Mouse (Mus musculus): ENCODE data around the gene Oaz1. TPM values are rescaled to one million over a fixed set of nuclear protein-coding genes. Genes with fewer than 3 reads are reported as not detected.
"Not testable (repeated sequence)": the region's sequence is repeated elsewhere in the genome, so short reads cannot be mapped to it uniquely, and the experiment has no call there.

Gene Oaz1
- polyA plus RNA-seq, 1 experiment from 2014 or later, result 1,393 TPM

DNA sequence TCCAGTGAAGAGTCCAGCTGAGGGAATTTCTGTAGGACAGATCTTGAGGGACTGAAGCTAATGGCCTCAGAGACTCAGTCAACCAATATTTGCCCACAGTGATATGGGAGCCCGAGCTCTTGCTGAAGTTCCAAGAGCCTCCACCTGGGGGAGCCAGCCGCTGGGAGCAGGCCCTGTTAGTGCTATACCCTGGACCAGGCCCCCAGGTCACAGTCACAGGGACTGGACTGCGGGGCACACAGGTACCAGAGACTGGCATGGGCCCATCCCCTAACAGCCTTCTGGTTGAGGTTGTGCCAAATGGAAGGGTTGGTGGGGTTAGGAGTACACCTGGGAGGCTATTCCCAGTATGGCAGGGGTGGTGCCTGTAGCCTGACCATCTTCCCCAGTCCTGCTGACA is 20.5 kb upstream of the Oaz1 start:
- H3K4me2 ChIP-seq (replicated peaks), result no peak overlapping the region

DNA sequence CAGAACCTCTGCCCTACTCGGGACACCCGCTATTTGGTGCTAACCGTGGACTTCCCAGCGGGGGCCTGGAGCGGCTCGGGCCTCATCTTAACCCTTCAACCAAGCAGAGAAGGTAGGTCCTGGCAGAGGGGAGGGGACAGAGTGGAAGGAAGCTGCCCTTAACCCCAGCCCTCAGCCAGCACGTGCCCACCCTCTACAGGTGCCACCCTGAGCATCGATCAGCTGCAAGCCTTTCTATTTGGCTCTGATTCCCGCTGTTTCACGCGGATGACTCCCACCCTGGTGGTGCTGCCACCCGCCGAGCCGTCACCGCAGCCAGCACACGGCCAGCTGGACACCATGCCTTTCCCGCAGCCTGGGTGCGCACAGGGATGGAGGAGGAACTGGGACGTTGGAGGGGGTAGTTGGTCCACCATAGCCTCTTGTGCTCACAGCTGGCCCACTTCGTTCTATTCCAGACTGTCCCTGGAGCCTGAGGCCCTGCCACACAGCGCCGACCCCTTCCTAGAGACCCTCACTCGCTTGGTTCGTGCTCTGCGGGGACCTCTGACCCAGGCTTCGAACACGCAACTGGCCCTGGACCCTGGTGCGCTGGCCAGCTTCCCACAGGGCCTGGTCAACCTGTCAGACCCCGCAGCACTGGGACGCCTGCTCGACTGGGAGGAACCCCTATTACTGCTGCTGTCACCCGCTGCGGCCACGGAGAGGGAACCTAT is 20.0 kb upstream of the Oaz1 start:
- peak overlapping the region; percentile 43 for H3K4me3 ChIP-seq (replicated peaks)
- H3K36me3 ChIP-seq, result peaks cover 37% of the 10 kb centered on the region
- peak overlapping the region; percentile 91 for H3K4me2 ChIP-seq (replicated peaks)
- H3K9ac ChIP-seq, result peak overlapping the region; percentile 61
- H3K9me3 ChIP-seq, result no peaks in the 10 kb centered on the region
- ATAC-seq, result no peak
- 51% methylated on average over 34 of the region's 34 CpGs for WGBS
- peaks cover 42% of the 10 kb centered on the region for H3K4me1 ChIP-seq (replicated peaks)
- peaks cover 17% of the 10 kb centered on the region; the same call in 1 of the 2 replicates for H3K27me3 ChIP-seq (replicated peaks)
- peak overlapping the region; percentile 82 for H3K27ac ChIP-seq

More for the DNA sequence above, 20.5 kb upstream of the Oaz1 start:
- peaks cover 42% of the 10 kb centered on the region for H3K4me1 ChIP-seq (replicated peaks)
- H3K36me3 ChIP-seq, result peaks cover 42% of the 10 kb centered on the region
- ATAC-seq, result peak; percentile 62
- no peak overlapping the region for H3K27ac ChIP-seq
- whole genome bisulfite sequencing, result 23% methylated on average over 3 of the region's 3 CpGs
- 0 out of 2 replicates have a peak overlapping the region, but pooled peaks have one; percentile 61 for H3K9ac ChIP-seq
- H3K27me3 ChIP-seq (replicated peaks), result peaks cover 17% of the 10 kb centered on the region; the same call in 1 of the 2 replicates
- no peak overlapping the region for H3K4me3 ChIP-seq (replicated peaks)
- H3K9me3 ChIP-seq, result no peaks in the 10 kb centered on the region

DNA sequence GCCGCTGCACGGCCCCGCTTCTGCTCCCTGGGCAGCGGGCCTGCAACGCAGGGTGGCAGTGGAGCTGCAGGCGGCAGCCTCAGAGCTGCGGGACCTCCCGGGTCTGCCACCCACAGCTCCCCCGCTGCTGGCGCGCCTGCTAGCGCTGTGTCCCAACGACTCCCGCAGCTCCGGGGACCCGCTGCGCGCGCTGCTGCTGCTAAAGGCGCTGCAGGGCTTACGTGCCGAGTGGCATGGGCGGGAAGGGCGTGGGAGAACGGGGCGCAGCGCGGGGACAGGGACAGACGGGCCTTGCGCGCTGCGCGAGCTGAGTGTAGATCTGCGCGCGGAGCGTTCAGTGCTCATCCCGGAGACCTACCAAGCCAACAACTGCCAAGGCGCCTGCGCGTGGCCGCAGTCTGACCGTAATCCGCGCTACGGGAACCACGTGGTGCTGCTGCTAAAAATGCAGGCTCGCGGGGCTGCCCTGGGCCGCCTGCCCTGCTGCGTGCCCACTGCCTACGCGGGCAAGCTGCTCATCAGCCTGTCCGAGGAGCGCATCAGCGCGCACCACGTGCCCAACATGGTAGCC is 19.3 kb upstream of the Oaz1 start:
- 1% methylated on average over 58 of the region's 58 CpGs for WGBS
- ATAC-seq, result peak; percentile 67
- H3K27ac ChIP-seq, result peak overlapping the region; percentile 82

DNA sequence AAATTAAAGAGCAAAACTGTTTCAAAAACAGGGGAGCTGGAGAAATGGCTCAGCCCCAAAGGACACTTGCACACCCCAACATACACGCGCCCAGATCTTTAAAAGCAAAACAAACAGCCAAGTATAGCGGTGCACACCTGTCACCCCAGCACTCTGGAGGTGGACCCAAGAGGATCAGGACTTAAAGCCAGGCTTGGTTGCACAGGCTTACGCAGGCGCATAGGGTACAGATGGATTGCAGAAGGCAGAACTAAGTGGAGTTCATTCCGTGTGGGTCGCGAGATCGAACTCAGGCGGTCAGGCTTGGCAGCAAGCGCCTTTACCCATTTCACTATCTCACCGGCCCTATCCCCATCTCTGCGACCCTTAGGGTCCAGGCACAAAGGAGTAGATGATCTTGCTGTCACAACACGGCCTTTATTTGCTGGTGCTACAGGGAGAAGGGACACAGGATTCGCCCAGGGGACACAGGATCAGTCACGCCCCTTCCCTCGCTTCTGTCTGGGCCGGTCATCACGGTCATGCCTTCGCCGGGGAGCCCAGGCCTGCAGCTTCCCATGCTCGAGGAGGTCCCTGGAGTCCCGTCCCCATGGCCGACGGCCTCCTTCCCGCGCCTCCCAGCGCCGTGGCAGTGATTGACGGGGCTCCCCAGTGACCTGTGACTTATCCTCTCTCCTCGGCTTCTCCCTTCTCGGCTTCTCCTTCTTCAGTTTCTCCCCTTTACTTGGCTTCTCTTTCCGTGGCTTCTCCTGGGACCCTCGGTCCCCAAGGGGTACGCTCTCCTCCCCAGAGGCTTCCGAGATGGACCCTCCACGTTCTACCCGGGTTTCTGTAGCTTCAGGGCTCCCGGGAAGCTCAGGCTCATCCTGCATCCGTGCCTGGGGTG is 18.1 kb upstream of the Oaz1 start:
- Histone ChIP-seq H3K27ac (no peak overlapping the region), H3K4me2 (replicated peaks) (peak overlapping the region; percentile 91), H3K4me3 (replicated peaks) (peak overlapping the region; percentile 16), H3K9ac (peak overlapping the region; percentile 27; the same call in 1 of the 2 replicates), H3K4me1 (replicated peaks) (peaks cover 42% of the 10 kb centered on the region), H3K27me3 (replicated peaks) (peaks cover 19% of the 10 kb centered on the region; the same call in 1 of the 2 replicates), H3K36me3 (peaks cover 18% of the 10 kb centered on the region), H3K9me3 (no peaks in the 10 kb centered on the region)
- 25% methylated on average over 40 of the region's 40 CpGs for WGBS
- no peak for ATAC-seq

More for the DNA sequence above, 19.3 kb upstream of the Oaz1 start:
- Histone ChIP-seq H3K9ac (peak overlapping the region; percentile 61), H3K9me3 (no peaks in the 10 kb centered on the region), H3K27me3 (replicated peaks) (peaks cover 17% of the 10 kb centered on the region; the same call in 1 of the 2 replicates), H3K4me1 (replicated peaks) (peaks cover 42% of the 10 kb centered on the region), H3K4me2 (replicated peaks) (peak overlapping the region; percentile 91), H3K4me3 (replicated peaks) (peak overlapping the region; percentile 43), H3K36me3 (peaks cover 30% of the 10 kb centered on the region)

DNA sequence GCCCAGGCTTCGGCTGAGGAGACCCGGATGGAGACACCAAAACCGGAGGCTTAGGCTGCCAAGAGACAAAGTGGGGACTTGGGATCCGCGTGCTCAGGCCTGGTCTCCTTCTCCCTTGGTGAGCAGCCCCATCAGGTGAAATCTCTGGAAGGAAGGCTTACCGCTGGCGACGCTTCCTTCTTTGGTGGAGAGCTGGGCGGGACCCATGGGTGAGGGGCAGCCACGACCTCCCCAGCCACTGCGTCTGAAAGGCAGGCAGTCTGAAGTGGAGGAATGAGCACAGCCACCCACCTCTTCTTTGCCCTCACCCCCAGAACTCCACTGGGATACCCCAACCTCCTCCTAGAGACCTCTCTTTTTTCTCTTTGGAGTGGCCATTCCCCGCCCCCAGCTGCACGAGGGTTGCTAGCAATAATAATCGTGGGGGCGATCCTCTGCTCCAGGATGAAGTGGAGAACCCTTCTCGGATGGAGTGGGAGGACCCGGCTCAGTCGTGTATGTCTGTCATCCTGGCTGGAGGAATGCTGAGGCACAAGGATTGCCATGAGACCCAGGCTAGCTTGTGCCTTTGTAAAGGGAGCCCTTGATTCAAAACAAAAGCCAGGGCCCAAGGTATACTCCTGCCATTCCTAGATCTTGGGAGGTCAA is 17.3 kb upstream of the Oaz1 start:
- no peaks in the 10 kb centered on the region for H3K9me3 ChIP-seq
- peaks cover 10% of the 10 kb centered on the region for H3K36me3 ChIP-seq
- no peak for ATAC-seq
- H3K27me3 ChIP-seq (replicated peaks), result peaks cover 21% of the 10 kb centered on the region; the same call in 1 of the 2 replicates
- H3K4me3 ChIP-seq (replicated peaks), result peak overlapping the region; percentile 16
- H3K9ac ChIP-seq, result peak overlapping the region; percentile 27; the same call in 1 of the 2 replicates
- peak overlapping the region; percentile 50 for H3K4me2 ChIP-seq (replicated peaks)
- H3K27ac ChIP-seq, result no peak overlapping the region
- 12% methylated on average over 18 of the region's 18 CpGs for WGBS
- H3K4me1 ChIP-seq (replicated peaks), result peaks cover 42% of the 10 kb centered on the region

DNA sequence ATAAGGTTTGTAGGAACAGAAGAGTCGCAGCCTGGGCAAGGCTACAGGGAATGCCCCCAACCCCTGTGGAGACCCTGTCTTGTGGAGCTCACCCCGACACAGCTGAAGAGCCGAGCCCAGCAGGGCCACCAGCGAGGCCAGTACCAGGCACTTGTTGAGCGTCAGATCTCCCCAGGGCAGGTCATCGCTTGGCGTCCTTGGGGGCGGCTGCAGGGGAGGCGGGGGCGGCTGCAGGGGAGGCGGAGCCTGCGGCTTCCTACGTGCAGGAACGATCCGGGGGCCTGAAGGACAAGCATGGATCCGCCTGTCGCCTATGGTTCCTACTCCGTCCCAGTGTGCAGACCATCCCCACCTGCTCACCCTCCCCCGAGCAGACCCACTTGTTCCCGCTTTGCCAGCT is 16.4 kb upstream of the Oaz1 start:
- H3K4me2 ChIP-seq (replicated peaks), result peak overlapping the region; percentile 27

DNA sequence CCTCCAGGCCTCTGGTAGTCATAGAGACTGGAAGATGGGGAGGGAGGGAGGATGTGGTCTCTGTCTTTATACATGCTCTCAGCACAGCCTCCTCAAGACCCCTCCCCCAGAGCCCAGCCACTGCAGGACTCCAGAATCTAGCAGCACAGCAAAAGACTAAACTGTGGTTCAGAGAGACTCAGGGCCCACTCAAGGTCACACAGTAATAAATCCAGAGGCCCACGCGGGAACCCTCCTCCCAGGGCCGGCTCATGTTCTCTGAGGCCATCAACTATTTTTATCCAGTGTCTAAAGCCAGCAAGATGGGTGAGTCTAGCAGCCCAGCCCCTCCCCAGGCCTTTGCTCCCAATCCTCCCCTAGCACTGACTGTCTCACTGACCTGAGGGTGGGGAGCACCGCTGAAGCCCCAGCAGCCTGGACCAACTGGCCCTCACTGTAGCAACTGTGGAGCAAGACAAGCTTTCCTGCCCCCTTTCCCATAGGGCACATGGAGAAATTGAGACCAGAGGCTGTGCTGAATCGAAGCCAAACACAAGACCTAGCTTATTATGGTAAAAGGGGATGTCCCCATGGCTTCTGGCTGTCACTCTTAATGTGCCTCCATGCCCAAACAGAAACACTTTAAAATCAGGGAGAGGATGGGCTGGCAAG is 13.9 kb upstream of the Oaz1 start:
- no peak overlapping the region for H3K4me2 ChIP-seq (replicated peaks)

More for the DNA sequence above, 16.4 kb upstream of the Oaz1 start:
- ATAC-seq, result no peak
- peaks cover under 1% of the 10 kb centered on the region; the same call in 1 of the 2 replicates for H3K36me3 ChIP-seq
- H3K4me3 ChIP-seq (replicated peaks), result no peak overlapping the region
- H3K9me3 ChIP-seq, result no peaks in the 10 kb centered on the region
- no peak overlapping the region for H3K9ac ChIP-seq
- H3K4me1 ChIP-seq (replicated peaks), result peaks cover 37% of the 10 kb centered on the region
- H3K27ac ChIP-seq, result no peak overlapping the region
- WGBS, result 8% methylated on average over 20 of the region's 20 CpGs
- H3K27me3 ChIP-seq (replicated peaks), result peaks cover 21% of the 10 kb centered on the region; the same call in 1 of the 2 replicates

DNA sequence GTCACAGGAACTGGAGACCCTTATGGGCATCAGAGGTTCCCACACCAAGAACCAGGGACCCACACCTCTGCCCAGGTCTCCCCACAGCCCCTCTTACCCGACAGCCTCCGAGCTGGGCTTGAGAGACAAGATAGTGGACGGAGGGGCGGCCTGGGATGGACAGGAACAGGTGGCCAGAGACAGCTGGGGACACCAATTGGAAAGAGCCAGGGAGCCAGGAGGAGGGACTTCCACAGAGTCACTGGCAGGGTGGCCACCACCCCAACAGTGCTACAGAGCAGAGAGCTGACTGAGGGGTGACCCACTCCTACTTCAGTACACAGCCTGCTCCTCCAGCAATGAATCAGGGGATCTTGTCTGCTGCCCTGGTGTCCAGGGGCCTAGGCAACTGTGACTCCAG is 13.1 kb upstream of the Oaz1 start, which contains the start of gene Jsrp1:
TSS of gene Jsrp1 (minus strand) at position 133 of the 400 bp plus-strand sequence.
- Histone ChIP-seq H3K4me3 (replicated peaks) (no peak within 1 kb of the TSS), H3K4me2 (replicated peaks) (no peak within 1 kb of the TSS), H3K9me3 (no peaks in the 10 kb centered on the region), H3K9ac (peak within 1 kb of the TSS; percentile 10; the same call in 1 of the 2 replicates), H3K36me3 (no peaks in the 10 kb centered on the region), H3K27ac (no peak within 1 kb of the TSS), H3K4me1 (replicated peaks) (peaks cover 14% of the 10 kb centered on the region), H3K27me3 (replicated peaks) (peaks cover 14% of the 10 kb centered on the region; the same call in 1 of the 2 replicates)
- WGBS, result 71% methylated on average over 4 of the region's 4 CpGs
- no peak for ATAC-seq

More for the DNA sequence above, 13.9 kb upstream of the Oaz1 start:
- WGBS, result 32% methylated on average over 5 of the region's 5 CpGs
- Histone ChIP-seq H3K36me3 (no peaks in the 10 kb centered on the region), H3K4me1 (replicated peaks) (peaks cover 23% of the 10 kb centered on the region), H3K27ac (no peak overlapping the region), H3K9me3 (no peaks in the 10 kb centered on the region), H3K4me3 (replicated peaks) (no peak overlapping the region), H3K27me3 (replicated peaks) (peaks cover 18% of the 10 kb centered on the region; the same call in 1 of the 2 replicates), H3K9ac (peak overlapping the region; percentile 10; the same call in 1 of the 2 replicates)
- no peak for ATAC-seq

DNA sequence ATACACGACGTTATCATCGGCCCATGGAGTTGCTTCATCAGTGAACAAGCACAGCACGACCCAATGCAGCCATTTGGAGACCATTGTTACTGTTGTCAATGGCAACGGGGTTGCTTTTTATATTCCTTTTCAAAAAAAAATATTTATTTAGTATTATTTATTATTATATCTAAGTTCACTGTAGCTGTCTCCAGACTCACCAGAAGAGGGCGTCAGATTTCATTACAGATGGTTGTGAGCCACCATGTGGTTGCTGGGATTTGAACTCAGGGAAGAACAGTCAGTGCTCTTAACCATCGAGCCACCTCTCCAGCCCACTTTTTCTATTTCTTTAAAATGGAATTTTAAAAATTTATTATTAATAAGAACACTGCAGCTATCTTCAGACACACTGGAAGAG is 11.7 kb upstream of the Oaz1 start:
- WGBS, result 67% methylated on average over 7 of the region's 7 CpGs
- H3K36me3 ChIP-seq, result no peaks in the 10 kb centered on the region
- no peak for ATAC-seq
- no peak overlapping the region for H3K9ac ChIP-seq
- H3K4me1 ChIP-seq (replicated peaks), result peaks cover 7% of the 10 kb centered on the region
- H3K27me3 ChIP-seq (replicated peaks), result 0 out of 2 replicates have a peak, but pooled peaks cover 6% of the 10 kb centered on the region
- no peak overlapping the region for H3K4me3 ChIP-seq (replicated peaks)
- H3K4me2 ChIP-seq (replicated peaks), result no peak overlapping the region
- H3K27ac ChIP-seq, result no peak overlapping the region
- H3K9me3 ChIP-seq, result no peaks in the 10 kb centered on the region

DNA sequence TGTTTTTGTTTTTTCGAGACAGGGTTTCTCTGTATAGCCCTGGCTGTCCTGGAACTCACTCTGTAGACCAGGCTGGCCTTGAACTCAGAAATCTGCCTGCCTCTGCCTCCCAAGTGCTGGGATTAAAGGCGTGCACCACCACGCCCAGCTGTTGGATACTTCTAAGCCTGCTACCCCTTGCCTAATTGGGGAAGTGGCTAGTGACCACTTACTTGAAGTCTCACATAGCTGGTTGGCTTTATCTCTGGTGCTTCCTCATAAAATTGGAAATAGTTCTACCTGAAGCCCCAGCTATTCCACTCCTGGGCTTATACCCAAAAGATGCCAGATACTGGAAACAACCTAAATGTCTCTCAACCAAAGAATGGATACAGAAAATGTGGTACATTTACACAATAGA is 10.2 kb upstream of the Oaz1 start:
- not testable (repeated sequence) for H3K4me3 ChIP-seq (replicated peaks); H3K36me3 ChIP-seq; H3K27ac ChIP-seq; H3K9ac ChIP-seq; H3K4me2 ChIP-seq (replicated peaks); H3K27me3 ChIP-seq (replicated peaks); ATAC-seq; H3K9me3 ChIP-seq; H3K4me1 ChIP-seq (replicated peaks)
- WGBS, result 83% methylated on average over 3 of the region's 3 CpGs

DNA sequence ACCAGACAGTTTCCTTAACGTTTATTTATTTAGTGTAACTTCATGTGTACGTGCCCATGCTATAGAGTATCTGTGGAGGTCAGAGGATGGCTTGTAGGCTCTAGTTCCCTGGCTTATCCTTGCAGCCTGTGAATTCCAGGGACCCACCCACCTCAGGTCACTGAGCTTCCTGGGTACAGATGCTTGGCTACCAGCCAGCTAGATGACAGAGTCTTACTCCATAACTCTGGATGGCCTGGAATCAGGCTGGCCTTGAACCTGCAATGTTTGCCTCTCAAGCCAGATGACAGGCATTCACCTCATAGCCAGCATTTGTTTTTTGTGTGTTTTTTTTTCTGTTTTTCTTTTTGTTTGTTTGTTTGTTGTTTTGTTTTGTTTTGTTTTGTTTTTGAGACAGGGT is 9.3 kb upstream of the Oaz1 start:
- no peak overlapping the region for H3K27ac ChIP-seq
- 0 out of 2 replicates have a peak, but pooled peaks cover 3% of the 10 kb centered on the region for H3K4me1 ChIP-seq (replicated peaks)
- H3K36me3 ChIP-seq, result no peaks in the 10 kb centered on the region
- no peak overlapping the region for H3K4me3 ChIP-seq (replicated peaks)
- no peaks in the 10 kb centered on the region for H3K9me3 ChIP-seq
- H3K4me2 ChIP-seq (replicated peaks), result no peak overlapping the region
- 0 out of 2 replicates have a peak, but pooled peaks cover 3% of the 10 kb centered on the region for H3K27me3 ChIP-seq (replicated peaks)
- no peak for ATAC-seq
- H3K9ac ChIP-seq, result no peak overlapping the region
- whole genome bisulfite sequencing, result 58% methylated on average over 2 of the region's 2 CpGs
